7 mouse cellular contexts compared by ENCODE assay signal in genomic region chrX:9662391-9663111, GRCm38 (mm10). TPM values are rescaled to one million over a fixed set of nuclear protein-coding genes. Genes with fewer than 3 reads are reported as not detected.
DNase-seq lines count a peak whose midpoint lies in the region; ATAC-seq lines count a peak whose summit lies in the region.

Gene Dynlt3, minus strand, starts transcription at chrX:9663003.

- DNase-seq in adrenal gland, adult (ENCODE audit: inconsistent age in 2 of 2, low spot score in 1 of 2), result peak; percentile 87 to 93
- DNase-seq in embryo, embryonic 10 days (ENCODE audit: low spot score), result peak; percentile 84
- DNase-seq in gastrocnemius, postnatal 14 days, result peak; percentile 79
- DNase-seq in left cerebral cortex, postnatal 25 days (ENCODE audit: low spot score in 2 of 2), result peak; percentile 75 to 80
- peak; percentile 83 for DNase-seq in midbrain, embryonic 10.5 days (ENCODE audit: low spot score)
- peak; percentile 57 for DNase-seq in right cerebral cortex, postnatal 4 days

- intact Hi-C loops in gastrocnemius, postnatal 14 days (cut with DNase I; ENCODE audit: low total_unique reads), result no loop called here
- intact Hi-C loops in left cerebral cortex, postnatal 25 days (cut with DNase I), result no loop called here

- ATAC-seq in inflammation-experienced regulatory T-cells, adult 6 months, result peak; percentile 78

- H3K4me1 ChIP-seq in midbrain, embryonic 10.5 days, result peaks cover 3% of the 10 kb centered on the region; the same call in 1 of the 2 replicates

- peak within 1 kb of the TSS; percentile 55 for H3K4me3 ChIP-seq in midbrain, embryonic 10.5 days

- no peaks in the 10 kb centered on the region for H3K27me3 ChIP-seq in midbrain, embryonic 10.5 days (ENCODE audit: low read depth, poor library complexity, severe bottlenecking)

- H3K36me3 ChIP-seq in midbrain, embryonic 10.5 days, result no peaks in the 10 kb centered on the region

- WGBS in midbrain, embryonic 10.5 days, result 11% methylated on average over 30 of the region's 30 CpGs

- H3K27ac ChIP-seq in midbrain, embryonic 10.5 days (replicated peaks), result peak within 1 kb of the TSS; percentile 88

- no peaks in the 10 kb centered on the region; the same call in 1 of the 2 replicates for H3K9me3 ChIP-seq in midbrain, embryonic 10.5 days (replicated peaks)

RNA-seq across cellular contexts. Expression of gene Dynlt3, which starts in this region (rescaled TPM):
- total RNA-seq in gastrocnemius, postnatal 14 days (2021), result 10 to 100 TPM; 51.1 to 60.3 TPM
- polyA plus RNA-seq in inflammation-experienced regulatory T-cells, adult 6 months (2017; shearing (Covaris generic)), result 10 to 100 TPM; 52.5 to 66.7 (median 60.8) TPM
- 100 to 1,000 TPM; 112 to 118 TPM for total RNA-seq in left cerebral cortex, postnatal 25 days (2021)
- polyA plus RNA-seq in midbrain, embryonic 10.5 days (2016; fragmentation: Nextera tagmentation; extraction: Ambion mirVana), result 17.2 and 18.9 TPM in 2 replicates

Comparison
In these comparisons a context has a peak if more than half of its experiments do, and no peak if none do; other contexts are left out.
1. Peak in every context shown above with its lines: DNase-seq, ATAC-seq, H3K4me3 ChIP-seq and H3K27ac ChIP-seq.